Mouse (Mus musculus) gastrocnemius, adult 8-10 months (tissue): ENCODE data around the gene Zfp644. TPM values are rescaled to one million over a fixed set of nuclear protein-coding genes. Genes with fewer than 3 reads are reported as not detected.

Source experiments
- DNase-seq, 2 experiments: peaks; one replicate each; pipeline ENCODE4 v3.0.0; 2022; ENCODE audit warnings: low spot score in 2 of 2
- total RNA-seq, 4 experiments: library from RNA; stranded (reverse); gene quantifications; 2 replicates each; pipeline ENCODE4 v1.2.4; 2022

Gene Zfp644
- total RNA-seq, 4 experiments from 2014 or later = 46.7 to 56.8 (median 48.4) TPM

- DNase-seq = no peak
Measured at GRCm38 (mm10) chr5:106599482-106599881, 97.6 kb downstream of the Zfp644 start.

- DNase-seq = no peak
Measured at GRCm38 (mm10) chr5:106597472-106597871, 99.6 kb downstream of the Zfp644 start.

- DNase-seq = no peak
Measured at GRCm38 (mm10) chr5:106594388-106594787, 102.7 kb downstream of the Zfp644 start.

- DNase-seq = no peak
Measured at GRCm38 (mm10) chr5:106590686-106591085, 106.4 kb downstream of the Zfp644 start.

- DNase-seq = no peak
Measured at GRCm38 (mm10) chr5:106589670-106590069, 107.4 kb downstream of the Zfp644 start.

GRCm38 (mm10) chr5:106589006-106589405 is 108.1 kb downstream of the Zfp644 start:
- no peak for DNase-seq

GRCm38 (mm10) chr5:106580943-106581342 is 116.1 kb downstream of the Zfp644 start:
- no peak for DNase-seq

- no peak for DNase-seq
Measured at GRCm38 (mm10) chr5:106577237-106577888, 119.7 kb downstream of the Zfp644 start.

GRCm38 (mm10) chr5:106575098-106575497 is 122.0 kb downstream of the Zfp644 start:
- no peak for DNase-seq

GRCm38 (mm10) chr5:106574560-106574946 is 122.5 kb downstream of the Zfp644 start:
- peak; percentile 66 to 75 for DNase-seq

- no peak for DNase-seq
Measured at GRCm38 (mm10) chr5:106573742-106574559, 123.1 kb downstream of the Zfp644 start.

Other genes starting within 250 kb of the Zfp644 start
- gene Barhl2, start 239.1 kb downstream of the Zfp644 start, total RNA-seq = not detected
- not detected for gene Gm17304, start 88.2 kb downstream of the Zfp644 start, total RNA-seq
- gene Hfm1, start 229.0 kb upstream of the Zfp644 start, total RNA-seq = not detected